Mouse (Mus musculus): ENCODE measurements around the gene Fbxo46. TPM values are rescaled to one million over a fixed set of nuclear protein-coding genes. Genes with fewer than 3 reads are reported as not detected.
"Not testable (repeated sequence)": the region's sequence is repeated elsewhere in the genome, so short reads cannot be mapped to it uniquely, and the experiment has no call there.

Fbxo46 gene
- total and polyA plus RNA-seq, 2 experiments, result 2.4 to 5.0 TPM

DNA sequence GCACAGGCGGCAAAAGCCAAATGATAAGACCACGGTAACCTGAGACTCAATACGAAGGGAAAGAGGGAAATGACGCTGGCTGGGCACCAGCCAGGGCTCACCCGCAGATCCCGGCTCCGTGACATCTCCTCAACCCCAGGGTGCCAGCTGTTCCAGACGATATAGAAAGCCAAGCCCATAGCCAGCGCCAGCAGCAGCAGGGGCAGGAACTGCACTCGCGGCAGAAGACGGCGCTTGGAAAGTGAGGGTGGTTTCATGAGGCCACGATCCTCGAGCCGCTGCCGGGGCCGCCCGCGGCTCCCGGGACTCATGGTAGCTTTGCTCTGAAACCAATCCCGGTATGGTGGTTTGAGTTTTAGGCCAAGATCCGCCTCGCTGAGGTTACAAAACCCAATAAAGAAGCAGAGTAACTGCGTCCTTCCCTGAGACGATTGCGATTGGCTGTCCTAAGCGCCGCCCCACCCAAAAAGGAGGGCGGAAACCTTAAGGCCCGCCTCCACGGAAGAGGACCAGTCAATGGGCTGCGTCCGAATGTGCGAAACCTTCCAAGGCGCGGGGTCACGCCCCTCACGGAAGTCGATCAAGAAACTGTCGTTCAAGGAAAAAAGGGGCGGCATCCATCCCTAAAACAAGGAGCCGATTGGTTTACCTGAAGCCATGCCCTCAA lies 29.3 kb downstream of the Fbxo46 start, which contains the start of gene Qpctl:
Gene Qpctl (minus strand): TSS at position 417 of the 667 bp plus-strand sequence.
- under 1% methylated on average over 43 of the region's 43 CpGs for WGBS

DNA sequence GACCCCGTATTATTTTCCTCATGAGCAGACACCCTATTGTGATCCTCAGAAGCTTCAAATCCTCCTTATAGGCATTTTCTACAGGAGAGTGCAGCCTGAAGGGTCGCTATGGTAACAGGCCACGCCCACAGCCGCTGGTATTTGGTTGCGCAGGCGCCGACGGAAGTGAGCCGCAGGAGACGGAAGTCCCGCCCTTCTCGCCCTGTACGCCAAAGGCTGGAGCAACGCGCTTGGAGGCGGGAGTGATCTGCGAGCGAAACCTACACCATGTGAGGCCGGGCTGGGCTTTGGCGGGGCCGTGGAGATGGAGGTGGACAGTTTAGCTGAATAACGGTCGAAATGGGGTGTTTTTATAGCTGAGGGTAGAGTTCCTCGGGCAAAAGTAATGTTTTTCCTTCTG lies 30.0 kb downstream of the Fbxo46 start, which contains the start of gene Snrpd2:
Gene Snrpd2 (plus strand): TSS at position 97 of the 400 bp plus-strand sequence.
- Histone ChIP-seq H3K4me3 (ENCODE audit: insufficient read depth, low read depth, low read length) (peak within 1 kb of the TSS; percentile 79), H3K27ac (replicated peaks; ENCODE audit: insufficient read depth, low read depth, low read length) (peak within 1 kb of the TSS; percentile 42; the same call in 1 of the 2 replicates), H3K36me3 (ENCODE audit: control insufficient read depth, insufficient read depth, low read length) (peaks cover 7% of the 10 kb centered on the region; the same call in 1 of the 2 replicates), H3K4me1 (ENCODE audit: control insufficient read depth, insufficient read depth, low read length) (no peaks in the 10 kb centered on the region), H3K27me3 (ENCODE audit: control insufficient read depth, insufficient read depth, low read length) (no peaks in the 10 kb centered on the region), H3K79me2 (ENCODE audit: control insufficient read depth, insufficient read depth, low read length) (0 out of 2 replicates have a peak, but pooled peaks cover 2% of the 10 kb centered on the region), H3K9ac (ENCODE audit: low read depth, low read length) (peak within 1 kb of the TSS; percentile 80)
- DNase-seq (ENCODE audit: extremely low read depth, low read depth, low spot score), result peak; percentile 84
- TF ChIP-seq POLR2A (IDR thresholded peaks at IDR 0.05; ENCODE audit: extremely low read depth, insufficient read depth, low read length), result peak; percentile 39; the same call in 1 of the 2 replicates
- no peak for TF ChIP-seq CTCF (IDR thresholded peaks at IDR 0.05; ENCODE audit: low read depth, low read length)
- WGBS, result 1% methylated on average over 24 of the region's 24 CpGs

More for the DNA sequence above, 29.3 kb downstream of the Fbxo46 start, which contains the start of gene Qpctl:
- Histone ChIP-seq H3K27me3 (ENCODE audit: control insufficient read depth, insufficient read depth, low read length) (no peaks in the 10 kb centered on the region), H3K9ac (ENCODE audit: low read depth, low read length) (peak within 1 kb of the TSS; percentile 80), H3K79me2 (ENCODE audit: control insufficient read depth, insufficient read depth, low read length) (0 out of 2 replicates have a peak, but pooled peaks cover 2% of the 10 kb centered on the region), H3K4me1 (ENCODE audit: control insufficient read depth, insufficient read depth, low read length) (no peaks in the 10 kb centered on the region), H3K4me3 (ENCODE audit: insufficient read depth, low read depth, low read length) (peak within 1 kb of the TSS; percentile 79), H3K36me3 (ENCODE audit: control insufficient read depth, insufficient read depth, low read length) (peaks cover 7% of the 10 kb centered on the region; the same call in 1 of the 2 replicates), H3K27ac (replicated peaks; ENCODE audit: insufficient read depth, low read depth, low read length) (peak within 1 kb of the TSS; percentile 42; the same call in 1 of the 2 replicates)
- DNase-seq (ENCODE audit: extremely low read depth, low read depth, low spot score), result peak; percentile 98
- no peak for TF ChIP-seq CTCF (IDR thresholded peaks at IDR 0.05; ENCODE audit: low read depth, low read length)
- peak; percentile 49; the same call in 1 of the 2 replicates for TF ChIP-seq POLR2A (IDR thresholded peaks at IDR 0.05; ENCODE audit: extremely low read depth, insufficient read depth, low read length)

GRCm38 (mm10) chr7:19151121-19151520 lies 31.5 kb downstream of the Fbxo46 start:
- not testable (repeated sequence) for DNase-seq (ENCODE audit: extremely low read depth, low read depth, low spot score); H3K4me3 ChIP-seq (ENCODE audit: insufficient read depth, low read depth, low read length); H3K27ac ChIP-seq (replicated peaks; ENCODE audit: insufficient read depth, low read depth, low read length); H3K27me3 ChIP-seq (ENCODE audit: control insufficient read depth, insufficient read depth, low read length); H3K4me1 ChIP-seq (ENCODE audit: control insufficient read depth, insufficient read depth, low read length); H3K36me3 ChIP-seq (ENCODE audit: control insufficient read depth, insufficient read depth, low read length); H3K9ac ChIP-seq (ENCODE audit: low read depth, low read length); H3K79me2 ChIP-seq (ENCODE audit: control insufficient read depth, insufficient read depth, low read length)
- 93% methylated on average over 10 of the region's 10 CpGs for WGBS

DNA sequence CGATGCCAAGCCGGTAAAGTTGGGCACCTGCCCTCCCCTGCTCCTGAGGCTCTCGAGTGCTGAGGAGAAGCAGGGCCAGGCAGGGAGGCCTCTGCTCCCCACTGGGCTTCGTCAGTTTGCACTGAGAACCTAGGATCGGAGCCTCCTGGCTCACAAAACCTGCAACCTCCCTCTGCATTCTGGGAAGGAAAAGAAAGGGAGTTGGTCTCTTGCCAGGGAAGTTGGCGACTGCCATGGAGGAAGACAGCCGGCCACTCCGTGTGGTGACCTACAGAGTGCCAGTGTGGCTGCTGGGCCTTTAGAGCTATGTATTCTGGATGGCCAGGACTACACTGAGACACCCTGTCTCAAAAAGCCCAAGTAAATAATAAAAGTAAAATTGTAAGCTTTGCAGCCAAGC lies 35.1 kb downstream of the Fbxo46 start:
- Histone ChIP-seq H3K36me3 (ENCODE audit: control insufficient read depth, insufficient read depth, low read length) (peaks cover 7% of the 10 kb centered on the region; the same call in 1 of the 2 replicates), H3K27me3 (ENCODE audit: control insufficient read depth, insufficient read depth, low read length) (peaks cover 5% of the 10 kb centered on the region; the same call in 1 of the 2 replicates), H3K4me3 (ENCODE audit: insufficient read depth, low read depth, low read length) (no peak overlapping the region), H3K9ac (ENCODE audit: low read depth, low read length) (no peak overlapping the region), H3K4me1 (ENCODE audit: control insufficient read depth, insufficient read depth, low read length) (peaks cover 2% of the 10 kb centered on the region; the same call in 1 of the 2 replicates), H3K79me2 (ENCODE audit: control insufficient read depth, insufficient read depth, low read length) (no peaks in the 10 kb centered on the region), H3K27ac (replicated peaks; ENCODE audit: insufficient read depth, low read depth, low read length) (no peak overlapping the region)
- DNase-seq (ENCODE audit: extremely low read depth, low read depth, low spot score), result no peak
- 85% methylated on average over 8 of the region's 8 CpGs for WGBS
- no peak for TF ChIP-seq CTCF (IDR thresholded peaks at IDR 0.05; ENCODE audit: low read depth, low read length)
- TF ChIP-seq POLR2A (IDR thresholded peaks at IDR 0.05; ENCODE audit: extremely low read depth, insufficient read depth, low read length), result no peak

DNA sequence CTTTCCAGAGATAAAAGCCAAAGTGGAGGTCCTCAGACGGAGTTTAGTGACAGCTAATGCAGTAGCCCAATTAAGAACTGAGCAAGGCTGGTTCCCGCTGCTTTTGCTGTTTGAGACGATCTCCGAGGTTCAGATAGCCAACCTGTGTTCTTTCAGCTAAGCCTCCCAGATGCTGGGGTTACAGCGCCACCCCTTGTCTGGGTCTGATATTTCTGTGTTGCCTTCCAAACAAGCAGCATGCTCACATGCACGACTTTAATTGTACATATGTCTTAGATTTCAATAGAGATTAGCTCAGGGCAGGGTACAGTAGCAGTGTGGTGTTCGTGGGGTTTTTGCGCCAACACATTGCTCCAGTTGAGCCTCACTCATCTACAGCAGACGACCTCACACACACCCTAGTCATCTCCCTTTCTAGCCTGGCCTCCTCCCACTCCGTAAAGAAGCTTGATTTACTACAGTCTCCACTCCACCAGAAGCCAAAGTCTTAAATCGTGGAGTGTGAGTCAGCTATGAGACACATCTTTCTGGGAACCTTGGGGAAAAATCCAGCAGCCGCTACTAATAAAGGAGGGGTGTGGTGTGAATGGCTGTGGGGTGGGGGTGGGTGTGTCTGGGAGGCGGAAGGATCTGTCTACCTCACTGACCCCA lies 36.3 kb downstream of the Fbxo46 start:
- Histone ChIP-seq H3K27ac (replicated peaks; ENCODE audit: insufficient read depth, low read depth, low read length) (no peak overlapping the region), H3K9ac (ENCODE audit: low read depth, low read length) (no peak overlapping the region), H3K4me1 (ENCODE audit: control insufficient read depth, insufficient read depth, low read length) (peaks cover 2% of the 10 kb centered on the region; the same call in 1 of the 2 replicates), H3K27me3 (ENCODE audit: control insufficient read depth, insufficient read depth, low read length) (peaks cover 5% of the 10 kb centered on the region; the same call in 1 of the 2 replicates), H3K4me3 (ENCODE audit: insufficient read depth, low read depth, low read length) (no peak overlapping the region), H3K36me3 (ENCODE audit: control insufficient read depth, insufficient read depth, low read length) (peaks cover 7% of the 10 kb centered on the region; the same call in 1 of the 2 replicates), H3K79me2 (ENCODE audit: control insufficient read depth, insufficient read depth, low read length) (no peaks in the 10 kb centered on the region)
- no peak for TF ChIP-seq POLR2A (IDR thresholded peaks at IDR 0.05; ENCODE audit: extremely low read depth, insufficient read depth, low read length)
- TF ChIP-seq CTCF (IDR thresholded peaks at IDR 0.05; ENCODE audit: low read depth, low read length), result peak; percentile 2; the same call in 1 of the 2 replicates
- 77% methylated on average over 13 of the region's 13 CpGs for WGBS
- no peak for DNase-seq (ENCODE audit: extremely low read depth, low read depth, low spot score)
